19 mouse cellular contexts compared by ENCODE assay signal in genomic region chr15:24877711-24878598, GRCm38 (mm10).
DNase-seq lines count a peak whose midpoint lies in the region; ATAC-seq and TF ChIP-seq lines count a peak whose summit lies in the region.
"Had no signal": no experiment of that assay in that cellular context is flagged by ENCODE, and none has a peak within 500 bp of the region (broad histone marks: within the 10 kb centered on the region; RNA-seq: fewer than 3 reads in every experiment).

No protein-coding gene starts in this region.

- DNase-seq in layer of hippocampus, adult 2 months (ENCODE audit: low spot score in 2 of 2), result no peak
- DNase-seq in layer of hippocampus, postnatal 36 days, result no peak
- DNase-seq in hindbrain, postnatal 0 days (ENCODE audit: low spot score), result peak; percentile 71
- DNase-seq in limb, embryonic 10.5 days (ENCODE audit: low spot score), result no peak
- DNase-seq in right cerebral cortex, postnatal 36 days (ENCODE audit: low spot score in 2 of 2), result no peak
- DNase-seq: adrenal gland, postnatal 10 days; cerebellum, adult 11 months; heart, adult 18-20 months; heart, postnatal 14 days; kidney, adult 8-10 months; lung, postnatal 14 days; right cerebral cortex, postnatal 25 days had no signal

- H3K4me3 ChIP-seq in layer of hippocampus, adult 2 months, result no peak overlapping the region
- no peak overlapping the region for H3K4me3 ChIP-seq in forebrain, embryonic 16.5 days (replicated peaks; ENCODE audit: low read length)
- no peak overlapping the region for H3K4me3 ChIP-seq in hindbrain, postnatal 0 days (ENCODE audit: low read length)
- no peak overlapping the region for H3K4me3 ChIP-seq in olfactory bulb, adult 2 months (ENCODE audit: insufficient read depth, low read depth, low read length)
- H3K4me3 ChIP-seq in limb, embryonic 10.5 days, result no peak overlapping the region
- H3K4me3 ChIP-seq: embryonic facial prominence, embryonic 12.5 days; myocyte had no signal

- 39% methylated on average over 6 of the region's 6 CpGs for WGBS in forebrain, embryonic 16.5 days
- 40% methylated on average over 6 of the region's 6 CpGs for WGBS in hindbrain, postnatal 0 days
- WGBS in olfactory bulb, adult 2 months, result 28% methylated on average over 6 of the region's 6 CpGs
- 83% methylated on average over 6 of the region's 6 CpGs for WGBS in limb, embryonic 10.5 days

- H3K9ac ChIP-seq in forebrain, embryonic 16.5 days (replicated peaks; ENCODE audit: low read depth, low read length), result no peak overlapping the region
- H3K9ac ChIP-seq in hindbrain, postnatal 0 days (replicated peaks; ENCODE audit: low read length), result no peak overlapping the region
- H3K9ac ChIP-seq: embryonic facial prominence, embryonic 12.5 days had no signal

- no peaks in the 10 kb centered on the region for H3K27me3 ChIP-seq in forebrain, embryonic 16.5 days (replicated peaks; ENCODE audit: control insufficient read depth, insufficient read depth, low read length)
- H3K27me3 ChIP-seq in hindbrain, postnatal 0 days (ENCODE audit: insufficient read depth, low read length), result no peaks in the 10 kb centered on the region
- H3K27me3 ChIP-seq in limb, embryonic 10.5 days (ENCODE audit: low read depth, poor library complexity, severe bottlenecking), result no peaks in the 10 kb centered on the region
- H3K27me3 ChIP-seq: embryonic facial prominence, embryonic 12.5 days; Patski had no signal

- H3K9me3 ChIP-seq in forebrain, embryonic 16.5 days (ENCODE audit: control insufficient read depth, low read length), result no peaks in the 10 kb centered on the region
- no peaks in the 10 kb centered on the region for H3K9me3 ChIP-seq in hindbrain, postnatal 0 days (ENCODE audit: low read length)
- no peaks in the 10 kb centered on the region for H3K9me3 ChIP-seq in limb, embryonic 10.5 days (replicated peaks)
- H3K9me3 ChIP-seq: embryonic facial prominence, embryonic 12.5 days had no signal

- peak overlapping the region; percentile 72 for H3K27ac ChIP-seq in layer of hippocampus, adult 2 months
- peak overlapping the region; percentile 78 for H3K27ac ChIP-seq in forebrain, embryonic 16.5 days (ENCODE audit: low read length)
- H3K27ac ChIP-seq in hindbrain, postnatal 0 days, result peak overlapping the region; percentile 74
- peak overlapping the region; percentile 70 for H3K27ac ChIP-seq in olfactory bulb, adult 2 months (ENCODE audit: insufficient read depth, low read depth, low read length)
- no peak overlapping the region for H3K27ac ChIP-seq in limb, embryonic 10.5 days
- H3K27ac ChIP-seq: embryonic facial prominence, embryonic 12.5 days had no signal

- ATAC-seq in forebrain, embryonic 16.5 days, result peak; percentile 83
- ATAC-seq in hindbrain, postnatal 0 days, result peak; percentile 81
- ATAC-seq: CD4-positive, CD25-positive, alpha-beta regulatory T cell, adult 4 months; Patski had no signal

- no peak for TF ChIP-seq POLR2A in olfactory bulb, adult 2 months (IDR thresholded peaks at IDR 0.05; ENCODE audit: insufficient read depth, low read depth, low read length)

- peak overlapping the region; percentile 29 for H3K4me2 ChIP-seq in forebrain, embryonic 16.5 days (ENCODE audit: low read length)
- no peak overlapping the region for H3K4me2 ChIP-seq in hindbrain, postnatal 0 days (ENCODE audit: low read depth, low read length)
- H3K4me2 ChIP-seq: embryonic facial prominence, embryonic 12.5 days; liver, embryonic 11.5 days had no signal

- H3K4me1 ChIP-seq in forebrain, embryonic 16.5 days (replicated peaks; ENCODE audit: control insufficient read depth, insufficient read depth, low read length), result peaks cover 10% of the 10 kb centered on the region
- no peaks in the 10 kb centered on the region for H3K4me1 ChIP-seq in hindbrain, postnatal 0 days (ENCODE audit: insufficient read depth, low read length)
- H3K4me1 ChIP-seq in olfactory bulb, adult 2 months (ENCODE audit: control insufficient read depth, insufficient read depth, low read length), result no peaks in the 10 kb centered on the region
- H3K4me1 ChIP-seq in limb, embryonic 10.5 days, result no peaks in the 10 kb centered on the region
- H3K4me1 ChIP-seq: embryonic facial prominence, embryonic 12.5 days had no signal

- no peak for TF ChIP-seq CTCF in layer of hippocampus, adult 2 months (conservative IDR thresholded peaks at IDR 0.05)
- TF ChIP-seq CTCF in hindbrain, postnatal 0 days (IDR thresholded peaks at IDR 0.05; ENCODE audit: low read depth), result no peak
- no peak for TF ChIP-seq CTCF in olfactory bulb, adult 2 months (IDR thresholded peaks at IDR 0.05; ENCODE audit: insufficient read depth, low read depth, low read length)

- H3K36me3 ChIP-seq in forebrain, embryonic 16.5 days (ENCODE audit: control insufficient read depth, insufficient read depth), result no peaks in the 10 kb centered on the region
- H3K36me3 ChIP-seq in hindbrain, postnatal 0 days (ENCODE audit: insufficient read depth, low read length), result no peaks in the 10 kb centered on the region
- no peaks in the 10 kb centered on the region for H3K36me3 ChIP-seq in limb, embryonic 10.5 days
- H3K36me3 ChIP-seq: embryonic facial prominence, embryonic 12.5 days had no signal
